Mouse (Mus musculus) regulatory T cell (primary cell): ENCODE measurements around the gene Trarg1.
"Not testable (repeated sequence)": the region's sequence is repeated elsewhere in the genome, so short reads cannot be mapped to it uniquely, and the experiment has no call there.

Source experiments
- in situ Hi-C: fragments of 300-600 bp; cut with MboI, MseI; formaldehyde crosslinking; loops from one replicate; pipeline ENCODE4 v1.15.1; 2025; ENCODE audit warnings: high pct_unique_total_duplicates

Trarg1 gene

DNA sequence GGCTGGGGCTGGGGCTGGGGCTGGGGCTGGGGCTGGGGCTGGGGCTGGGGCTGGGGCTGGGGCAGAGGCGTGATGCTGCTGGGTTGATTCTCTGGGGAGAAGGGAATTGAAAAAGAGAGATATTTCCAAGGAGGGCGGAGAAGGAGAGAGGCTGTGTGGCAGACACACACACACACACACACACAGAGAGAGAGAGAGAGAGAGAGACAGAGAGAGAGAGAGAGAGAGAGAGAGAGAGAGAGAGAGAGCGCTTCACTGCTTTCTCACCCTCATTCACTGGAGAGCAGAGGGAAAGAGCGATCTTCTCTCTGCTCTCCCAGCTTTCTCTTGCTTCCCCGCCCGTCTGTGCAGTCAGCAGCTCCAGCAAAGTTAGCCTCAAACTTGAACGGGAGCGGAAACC is at the start of gene Trarg1:
Gene Trarg1, plus strand, starts transcription at position 301 of the 400 bp plus-strand sequence.
- in situ Hi-C loops = not testable (repeated sequence)

GRCm38 (mm10) chr11:76630023-76630422 is 49.6 kb upstream of the Trarg1 start:
- in situ Hi-C loops = no loop called here

DNA sequence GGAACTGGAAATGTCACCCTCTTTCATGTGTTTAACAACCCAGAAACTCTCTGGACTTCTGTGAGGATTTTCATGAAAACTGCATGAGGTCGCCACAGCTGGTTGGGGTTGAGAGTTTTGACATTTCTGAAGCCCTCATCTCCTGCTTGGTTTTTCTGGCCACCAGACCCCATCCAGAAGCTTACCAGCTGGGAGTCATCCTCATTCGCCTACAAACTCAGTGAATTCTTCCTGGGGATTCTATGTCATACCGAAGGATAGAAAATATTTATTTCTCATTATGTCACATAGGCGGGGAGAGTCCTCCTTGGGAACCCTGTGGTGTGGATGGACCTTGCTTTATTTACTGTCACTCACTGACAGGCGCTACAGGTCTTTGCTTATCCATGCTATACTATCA is 49.1 kb upstream of the Trarg1 start:
- in situ Hi-C loops = no loop called here

GRCm38 (mm10) chr11:76639269-76639985 is 40.2 kb upstream of the Trarg1 start:
- in situ Hi-C loops = no loop called here

GRCm38 (mm10) chr11:76640231-76640630 is 39.4 kb upstream of the Trarg1 start:
- in situ Hi-C loops = no loop called here

- in situ Hi-C loops = no loop called here
Measured at GRCm38 (mm10) chr11:76644257-76644656, 35.4 kb upstream of the Trarg1 start.

GRCm38 (mm10) chr11:76645036-76645435 is 34.6 kb upstream of the Trarg1 start:
- in situ Hi-C loops = loop anchor here (5.0 kb wide), 1 partner anchor 98 kb away; no protein-coding TSS in a partner anchor

- in situ Hi-C loops = loop anchor here (5.0 kb wide), 1 partner anchor 99 kb away; no protein-coding TSS in a partner anchor
Measured at GRCm38 (mm10) chr11:76645955-76646354, 33.7 kb upstream of the Trarg1 start.

GRCm38 (mm10) chr11:76647062-76647461 is 32.5 kb upstream of the Trarg1 start:
- in situ Hi-C loops = loop anchor here (5.0 kb wide), 1 partner anchor 100 kb away; no protein-coding TSS in a partner anchor

GRCm38 (mm10) chr11:76647500-76647899 is 32.1 kb upstream of the Trarg1 start:
- in situ Hi-C loops = loop anchor here (5.0 kb wide), 1 partner anchor 100 kb away; no protein-coding TSS in a partner anchor

- in situ Hi-C loops = no loop called here
Measured at GRCm38 (mm10) chr11:76650862-76651560, 28.6 kb upstream of the Trarg1 start.

DNA sequence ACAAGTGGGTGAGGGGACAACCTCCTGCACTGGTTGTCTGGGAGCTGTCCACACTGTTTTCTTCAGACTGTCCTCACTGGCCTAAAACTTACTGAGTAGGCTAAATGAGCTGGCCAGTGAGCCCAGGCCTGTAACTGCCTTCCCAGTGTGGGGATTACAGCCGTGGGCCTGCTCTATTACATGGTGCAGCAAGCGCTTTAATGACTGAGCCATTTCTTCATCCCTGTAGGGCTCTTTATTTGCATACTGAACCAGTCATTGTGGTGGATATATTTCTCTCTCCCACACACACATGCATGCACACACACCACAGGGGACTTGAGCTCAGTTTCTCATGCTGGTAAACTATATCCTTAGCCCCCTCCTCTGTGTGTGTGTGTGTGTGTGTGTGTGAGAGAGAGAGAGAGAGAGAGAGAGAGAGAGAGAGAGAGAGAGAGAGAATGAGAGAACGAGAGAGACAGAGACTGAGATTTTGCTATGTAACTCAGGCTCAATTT is 26.7 kb upstream of the Trarg1 start:
- in situ Hi-C loops = no loop called here

- in situ Hi-C loops = no loop called here
Measured at GRCm38 (mm10) chr11:76655106-76655505, 24.5 kb upstream of the Trarg1 start.

DNA sequence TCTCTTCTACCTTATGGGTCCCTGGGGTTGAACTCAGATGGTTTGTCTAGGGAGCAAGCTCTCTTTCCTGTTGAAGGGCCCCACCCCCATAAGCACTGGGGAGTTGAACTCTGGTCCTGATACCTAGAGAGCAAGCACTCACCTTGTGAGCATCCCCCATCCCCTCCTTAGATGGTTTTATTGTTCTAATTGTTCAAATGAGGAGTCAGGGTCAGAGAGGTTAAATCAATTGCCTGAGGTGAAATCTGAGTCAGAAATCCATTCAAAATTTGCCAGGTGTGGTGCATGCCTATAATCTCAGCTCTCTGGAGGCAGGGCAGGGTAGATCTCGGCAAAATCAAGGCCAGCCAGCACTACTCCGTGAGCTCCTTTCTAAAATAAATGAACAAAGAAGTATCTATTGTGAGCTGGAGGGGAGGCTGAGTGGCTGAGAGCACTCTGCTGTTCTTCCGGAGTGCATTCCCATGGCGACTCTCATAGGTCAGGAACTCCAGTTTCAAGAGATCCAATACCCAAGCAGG is 22.1 kb upstream of the Trarg1 start:
- in situ Hi-C loops = no loop called here

DNA sequence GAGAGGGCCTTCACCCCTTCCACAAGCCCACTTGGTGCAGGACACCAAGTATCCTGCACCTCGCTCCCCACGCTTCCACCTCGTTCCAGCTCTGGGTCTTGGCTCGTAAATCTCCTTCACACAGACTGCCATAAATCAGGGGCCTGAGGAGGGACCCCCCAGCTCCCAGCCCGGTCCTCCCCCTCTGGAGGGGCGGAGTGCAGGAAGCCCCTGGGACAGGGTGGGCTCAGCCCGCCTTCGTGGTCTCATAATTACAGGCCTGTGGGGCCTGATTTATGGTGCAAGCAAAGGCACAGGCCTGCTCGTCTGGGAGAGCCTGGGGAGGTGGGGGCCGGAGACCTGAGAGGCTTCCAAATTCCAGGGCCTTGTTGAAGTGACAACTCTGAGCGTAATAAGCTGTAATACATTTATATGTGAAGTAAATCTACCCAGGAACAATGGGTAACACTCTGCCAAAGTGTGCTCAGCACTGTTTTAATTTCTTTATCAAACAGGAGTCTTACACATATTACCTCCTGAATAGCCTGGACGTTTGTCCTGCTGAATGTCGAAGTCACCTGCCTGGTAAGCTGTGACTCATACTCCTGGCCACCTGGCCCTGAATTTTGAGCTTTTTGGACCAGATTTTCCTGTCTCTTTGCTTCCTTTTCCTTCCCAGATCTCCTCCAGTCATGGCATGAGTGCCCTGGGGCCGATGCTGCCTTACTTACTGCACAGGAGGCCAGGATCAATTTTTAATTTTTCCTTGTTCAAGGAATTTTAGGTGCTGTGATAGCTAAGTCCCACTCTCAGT is 20.3 kb upstream of the Trarg1 start:
- in situ Hi-C loops = no loop called here

GRCm38 (mm10) chr11:76661790-76662468 is 17.7 kb upstream of the Trarg1 start:
- in situ Hi-C loops = no loop called here

GRCm38 (mm10) chr11:76666002-76666649 is 13.5 kb upstream of the Trarg1 start:
- in situ Hi-C loops = no loop called here

DNA sequence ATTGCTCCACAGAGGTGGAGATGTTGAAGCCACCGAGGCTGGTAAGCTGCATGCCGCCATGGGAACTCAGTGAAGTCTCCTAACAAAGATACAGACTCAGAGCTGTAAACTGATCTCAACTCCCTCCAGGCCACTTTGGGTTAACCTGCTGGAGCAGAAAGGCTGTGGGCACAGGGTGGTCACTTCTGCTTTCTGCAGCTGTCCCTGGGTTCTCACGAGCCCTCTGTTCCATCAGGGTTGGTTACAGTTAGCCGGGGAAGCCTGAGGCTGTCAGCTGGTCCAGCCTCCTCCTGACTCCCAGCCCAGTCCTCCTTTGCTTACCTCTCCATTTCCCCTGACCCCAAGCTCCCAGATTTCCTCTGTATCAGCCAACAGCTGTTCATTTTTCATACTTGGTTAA is 11.8 kb upstream of the Trarg1 start:
- in situ Hi-C loops = no loop called here

DNA sequence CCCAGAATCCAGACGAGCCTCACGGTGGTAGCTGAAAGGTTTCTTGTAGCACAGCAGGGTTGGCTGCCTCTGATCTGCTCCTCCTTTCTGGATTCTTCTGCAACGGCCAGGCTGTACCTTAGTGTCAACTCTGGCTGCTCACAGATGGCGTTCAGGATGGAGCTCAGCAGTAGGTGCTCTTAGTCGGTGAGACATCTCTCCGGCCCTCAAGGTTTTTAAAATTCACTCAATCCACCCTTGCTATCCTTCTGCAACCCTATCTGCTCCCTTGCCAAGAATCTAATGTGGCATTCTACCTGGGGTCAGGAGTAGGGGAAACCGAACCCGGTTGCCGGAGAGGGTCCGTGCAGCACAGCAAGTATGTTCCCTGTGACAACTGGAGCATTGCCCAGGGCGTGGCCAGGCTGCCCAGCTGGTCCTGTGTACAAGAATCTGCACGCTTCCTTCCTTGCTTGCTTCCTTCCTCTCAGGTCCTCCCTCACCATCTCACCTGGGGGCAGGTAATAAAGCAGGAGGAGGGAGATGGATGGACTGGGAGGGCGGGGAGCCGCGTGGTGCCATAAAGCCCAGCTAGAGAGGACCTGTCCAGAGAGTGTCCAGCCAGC is 7.6 kb upstream of the Trarg1 start, which contains the start of gene Bhlha9:
Gene Bhlha9, plus strand, starts transcription at position 600 of the 605 bp plus-strand sequence.
- in situ Hi-C loops = loop anchor here (5.0 kb wide), 1 partner anchor 90 kb away; the partner anchor contains the start of gene Gosr1
